Mouse (Mus musculus) hindbrain, embryonic 11.5 days (tissue): ENCODE results near the gene Wrb. TPM values are rescaled to one million over a fixed set of nuclear protein-coding genes. Genes with fewer than 3 reads are reported as not detected.
"Not testable (repeated sequence)": the region's sequence is repeated elsewhere in the genome, so short reads cannot be mapped to it uniquely, and the experiment has no call there.

Experiments used
- ATAC-seq: fragments of 200-750 bp; cut with Nextera tagmentation; 2 replicates; pipeline ENCODE4 v1.8.0; 2017; ENCODE audit warnings: mild to moderate bottlenecking, moderate TSS enrichment, moderate library complexity; ENCODE audit not compliant: low FRiP score
- DNase-seq: peaks from one replicate; pipeline ENCODE4 v3.0.0-alpha.2; 2015; ENCODE audit warnings: low spot score
- H3K27ac ChIP-seq: fragments of 300-500 bp; sonication (generic); 2 replicates; pipeline ENCODE4 v1.5.1; 2014; ENCODE audit warnings: mild to moderate bottlenecking, low read depth, low read length
- H3K27me3 ChIP-seq: fragments of 300-500 bp; sonication (generic); 2 replicates; pipeline ENCODE4 v1.6.1; 2014; ENCODE audit warnings: mild to moderate bottlenecking, low read length, moderate library complexity, mixed read lengths; ENCODE audit not compliant: control insufficient read depth, insufficient read depth
- H3K36me3 ChIP-seq: fragments of 300-500 bp; sonication (generic); 2 replicates; pipeline ENCODE4 v1.6.1; 2014; ENCODE audit warnings: mild to moderate bottlenecking, low read length, moderate library complexity, mixed read lengths; ENCODE audit not compliant: control insufficient read depth, insufficient read depth
- H3K4me1 ChIP-seq: fragments of 300-500 bp; sonication (generic); replicated peaks from 2 replicates; pipeline ENCODE4 v1.6.1; 2014; ENCODE audit warnings: low read length, mixed read lengths; ENCODE audit not compliant: control insufficient read depth, insufficient read depth
- H3K4me2 ChIP-seq: fragments of 300-500 bp; sonication (generic); replicated peaks from 2 replicates; pipeline ENCODE4 v1.6.1; 2014; ENCODE audit warnings: mild to moderate bottlenecking, low read depth, low read length
- H3K4me3 ChIP-seq: fragments of 300-500 bp; sonication (generic); 2 replicates; pipeline ENCODE4 v1.5.1; 2014; ENCODE audit warnings: low read depth, low read length
- H3K9ac ChIP-seq: fragments of 300-500 bp; sonication (generic); 2 replicates; pipeline ENCODE4 v1.6.1; 2014; ENCODE audit warnings: low read depth, low read length
- H3K9me3 ChIP-seq: fragments of 300-500 bp; sonication (generic); 2 replicates; pipeline ENCODE4 v1.6.1; 2016; ENCODE audit warnings: low read length; ENCODE audit not compliant: control insufficient read depth
- WGBS: fragments of 180-500 bp; shearing (Covaris S2); extraction: QIAGEN DNeasy Blood & Tissue Kit; methylation state at CpG from one replicate; pipeline ENCODE4 v1.1.7; 2014; 5-methylcytosine and 5-hydroxymethylcytosine counted together
- polyA plus RNA-seq: library from polyadenylated mRNA; unstranded; fragments of >200 nt; fragmentation: Nextera tagmentation; extraction: Ambion mirVana; gene quantifications from 2 replicates; pipeline ENCODE4 v1.2.1, GENCODE M21; 2014

The Wrb gene
- 121 and 128 TPM in 2 replicates for polyA plus RNA-seq

- no peaks in the 10 kb centered on the region for H3K9me3 ChIP-seq
- H3K27me3 ChIP-seq: no peaks in the 10 kb centered on the region
- under 1% methylated on average over 61 of the region's 68 CpGs for WGBS
- H3K4me1 ChIP-seq: no peaks in the 10 kb centered on the region
- no peaks in the 10 kb centered on the region for H3K36me3 ChIP-seq
- peak within 1 kb of the TSS; percentile 68 for H3K4me2 ChIP-seq
- H3K4me3 ChIP-seq: peak within 1 kb of the TSS; percentile 84
- ATAC-seq (peak; percentile 97), DNase-seq (peak; percentile 100)
- H3K27ac ChIP-seq: peak within 1 kb of the TSS; percentile 59; the same call in 1 of the 2 replicates
- peak within 1 kb of the TSS; percentile 66 for H3K9ac ChIP-seq
Measured at GRCm38 (mm10) chr16:96145110-96145800, at the start of gene Wrb. Gene Wrb (plus strand): TSS chr16:96145407.

- Histone ChIP-seq H3K27me3 (no peaks in the 10 kb centered on the region), H3K4me2 (no peak overlapping the region), H3K9ac (no peak overlapping the region), H3K9me3 (no peaks in the 10 kb centered on the region), H3K27ac (no peak overlapping the region), H3K4me3 (no peak overlapping the region), H3K36me3 (no peaks in the 10 kb centered on the region), H3K4me1 (no peaks in the 10 kb centered on the region)
- DNase-seq: no peak
- ATAC-seq: no peak
- WGBS: 88% methylated on average over 5 of the region's 5 CpGs
Measured at GRCm38 (mm10) chr16:96095966-96096365, 49.2 kb upstream of the Wrb start.

GRCm38 (mm10) chr16:96097811-96098210, 47.4 kb upstream of the Wrb start:
- not testable (repeated sequence) for H3K4me1 ChIP-seq, H3K4me2 ChIP-seq, H3K9ac ChIP-seq, ATAC-seq, H3K4me3 ChIP-seq, H3K27ac ChIP-seq, H3K27me3 ChIP-seq, DNase-seq, H3K9me3 ChIP-seq, H3K36me3 ChIP-seq

- no peaks in the 10 kb centered on the region for H3K4me1 ChIP-seq
- no peaks in the 10 kb centered on the region for H3K27me3 ChIP-seq
- H3K4me2 ChIP-seq: no peak overlapping the region
- H3K36me3 ChIP-seq: no peaks in the 10 kb centered on the region
- 39% methylated on average over 2 of the region's 2 CpGs for WGBS
- H3K27ac ChIP-seq: no peak overlapping the region
- no peak for DNase-seq
- H3K9ac ChIP-seq: no peak overlapping the region
- no peaks in the 10 kb centered on the region for H3K9me3 ChIP-seq
- no peak for ATAC-seq
- no peak overlapping the region for H3K4me3 ChIP-seq
Measured at GRCm38 (mm10) chr16:96103036-96103435, 42.2 kb upstream of the Wrb start.

- H3K36me3 ChIP-seq: no peaks in the 10 kb centered on the region
- no peaks in the 10 kb centered on the region for H3K27me3 ChIP-seq
- H3K27ac ChIP-seq: no peak overlapping the region
- ATAC-seq (no peak), DNase-seq (no peak)
- H3K4me1 ChIP-seq: no peaks in the 10 kb centered on the region
- H3K4me3 ChIP-seq: no peak overlapping the region
- H3K4me2 ChIP-seq: no peak overlapping the region
- 70% methylated on average over 4 of the region's 4 CpGs for WGBS
- H3K9me3 ChIP-seq: no peaks in the 10 kb centered on the region
- H3K9ac ChIP-seq: no peak overlapping the region
Measured at GRCm38 (mm10) chr16:96109673-96110072, 35.5 kb upstream of the Wrb start.

- no peak overlapping the region for H3K9ac ChIP-seq
- ATAC-seq: no peak
- H3K9me3 ChIP-seq: no peaks in the 10 kb centered on the region
- 94% methylated on average over 5 of the region's 5 CpGs for whole genome bisulfite sequencing
- no peak for DNase-seq
- no peaks in the 10 kb centered on the region for H3K36me3 ChIP-seq
- no peak overlapping the region for H3K4me2 ChIP-seq
- no peaks in the 10 kb centered on the region for H3K27me3 ChIP-seq
- H3K27ac ChIP-seq: no peak overlapping the region
- no peaks in the 10 kb centered on the region for H3K4me1 ChIP-seq
- H3K4me3 ChIP-seq: no peak overlapping the region
Measured at GRCm38 (mm10) chr16:96110655-96111345, 34.4 kb upstream of the Wrb start.

GRCm38 (mm10) chr16:96112769-96113168, 32.4 kb upstream of the Wrb start:
- Histone ChIP-seq H3K9me3 (no peaks in the 10 kb centered on the region), H3K9ac (no peak overlapping the region), H3K27me3 (no peaks in the 10 kb centered on the region), H3K27ac (no peak overlapping the region), H3K4me2 (no peak overlapping the region), H3K36me3 (no peaks in the 10 kb centered on the region), H3K4me3 (no peak overlapping the region), H3K4me1 (no peaks in the 10 kb centered on the region)
- DNase-seq: no peak
- ATAC-seq: no peak
- 48% methylated on average over 2 of the region's 2 CpGs for WGBS

- Histone ChIP-seq H3K4me1 (no peaks in the 10 kb centered on the region), H3K4me3 (no peak overlapping the region), H3K27ac (no peak overlapping the region), H3K9me3 (no peaks in the 10 kb centered on the region), H3K9ac (no peak overlapping the region), H3K4me2 (no peak overlapping the region), H3K27me3 (no peaks in the 10 kb centered on the region), H3K36me3 (no peaks in the 10 kb centered on the region)
- ATAC-seq (no peak), DNase-seq (no peak)
- WGBS: 50% methylated on average over 4 of the region's 4 CpGs
Measured at GRCm38 (mm10) chr16:96114729-96115128, 30.5 kb upstream of the Wrb start.
